Mouse (Mus musculus) heart, embryonic 15.5 days (tissue): Measurements from ENCODE around the gene Unc80. TPM values are rescaled to one million over a fixed set of nuclear protein-coding genes. Genes with fewer than 3 reads are reported as not detected.

Source experiments
- ATAC-seq: fragments of 200-750 bp; cut with Nextera tagmentation; replicated peaks from 2 replicates; pipeline ENCODE4 v1.8.0; 2017; ENCODE audit warnings: low read depth, moderate TSS enrichment; ENCODE audit not compliant: insufficient number of reproducible peaks, insufficient read depth, low FRiP score
- H3K27ac ChIP-seq: fragments of 300-500 bp; sonication (generic); 2 replicates; pipeline ENCODE4 v1.5.1; 2015; ENCODE audit warnings: mild to moderate bottlenecking, inconsistent platforms
- H3K27me3 ChIP-seq: fragments of 300-500 bp; sonication (generic); 2 replicates; pipeline ENCODE4 v1.6.1; 2015; ENCODE audit warnings: inconsistent platforms
- H3K36me3 ChIP-seq: fragments of 300-500 bp; sonication (generic); 2 replicates; pipeline ENCODE4 v1.6.1; 2015; ENCODE audit warnings: mild to moderate bottlenecking, inconsistent platforms
- H3K4me1 ChIP-seq: fragments of 300-500 bp; sonication (generic); replicated peaks from 2 replicates; pipeline ENCODE4 v1.6.1; 2015; ENCODE audit warnings: inconsistent platforms
- H3K4me2 ChIP-seq: fragments of 300-500 bp; sonication (generic); 2 replicates; pipeline ENCODE4 v1.6.1; 2015; ENCODE audit warnings: inconsistent platforms, mild to moderate bottlenecking, moderate library complexity
- H3K4me3 ChIP-seq: fragments of 300-500 bp; sonication (generic); 2 replicates; pipeline ENCODE4 v1.5.1; 2015; ENCODE audit warnings: mild to moderate bottlenecking, inconsistent platforms
- H3K9ac ChIP-seq: fragments of 300-500 bp; sonication (generic); 2 replicates; pipeline ENCODE4 v1.6.1; 2015; ENCODE audit warnings: mild to moderate bottlenecking, inconsistent platforms
- H3K9me3 ChIP-seq: fragments of 300-500 bp; sonication (generic); replicated peaks from 2 replicates; pipeline ENCODE4 v1.6.1; 2016; ENCODE audit warnings: inconsistent platforms
- WGBS: fragments of 180-500 bp; shearing (Covaris S2); methylation state at CpG from one replicate; pipeline ENCODE4 v1.1.7; 2015; ENCODE audit warnings: mixed read lengths; 5-methylcytosine and 5-hydroxymethylcytosine counted together
- polyA plus RNA-seq: library from polyadenylated mRNA; unstranded; fragments of >200 nt; fragmentation: Nextera tagmentation; extraction: Ambion mirVana; gene quantifications from 2 replicates; pipeline ENCODE4 v1.2.1, GENCODE M21; 2015

The Unc80 gene
- polyA plus RNA-seq, 1 experiment from 2014 or later: 0.19 TPM

GRCm38 (mm10) chr1:66730581-66730980 is 262.4 kb downstream of the Unc80 start:
- Histone ChIP-seq H3K9ac (no peak overlapping the region), H3K4me1 (no peaks in the 10 kb centered on the region), H3K4me3 (no peak overlapping the region), H3K4me2 (no peak overlapping the region), H3K9me3 (no peaks in the 10 kb centered on the region), H3K36me3 (peaks cover 28% of the 10 kb centered on the region), H3K27ac (no peak overlapping the region), H3K27me3 (no peaks in the 10 kb centered on the region)
- no peak for ATAC-seq
- WGBS: 66% methylated on average over 1 of the region's 1 CpGs

Other genes with a start within 250 kb of the Unc80 start
- gene Rpe, start 232.5 kb downstream of the Unc80 start, polyA plus RNA-seq: 25.1 and 29.3 TPM in 2 replicates